8 mouse cellular contexts compared by ENCODE assay signal in genomic region chr7:27449256-27449862, GRCm38 (mm10). TPM values are rescaled to one million over a fixed set of nuclear protein-coding genes. Genes with fewer than 3 reads are reported as not detected.
DNase-seq lines count a peak whose midpoint lies in the region; ATAC-seq lines count a peak whose summit lies in the region.

No protein-coding gene starts in this region.

- peaks cover 27% of the 10 kb centered on the region for H3K27me3 ChIP-seq in liver, embryonic 11.5 days (replicated peaks; ENCODE audit: control insufficient read depth, insufficient read depth, low read length)

- H3K4me3 ChIP-seq in liver, embryonic 11.5 days (ENCODE audit: low read depth, low read length): peak overlapping the region; percentile 84

- H3K4me2 ChIP-seq in liver, embryonic 11.5 days: peak overlapping the region; percentile 89

- peak overlapping the region; percentile 94 for H3K27ac ChIP-seq in liver, embryonic 11.5 days (ENCODE audit: low read depth, low read length)

- no peaks in the 10 kb centered on the region for H3K9me3 ChIP-seq in liver, embryonic 11.5 days (ENCODE audit: control insufficient read depth, low read length)

- 42% methylated on average over 10 of the region's 10 CpGs for WGBS in liver, embryonic 11.5 days

- peaks cover 31% of the 10 kb centered on the region for H3K4me1 ChIP-seq in liver, embryonic 11.5 days (replicated peaks; ENCODE audit: control insufficient read depth, insufficient read depth, low read length)

- DNase-seq in A20 (ENCODE audit: low read depth, low spot score): peak; percentile 57
- peak; percentile 85 for DNase-seq in MN1 (ENCODE audit: low spot score)
- DNase-seq in cerebellum, adult 9-11 months: peak; percentile 73
- DNase-seq in heart, adult 11 months: peak; percentile 97
- peak; percentile 85 for DNase-seq in kidney, postnatal 10 days
- peak; percentile 48 for DNase-seq in liver, embryonic 11.5 days (ENCODE audit: low spot score)
- DNase-seq in retina, postnatal 1 day: peak; percentile 70
- DNase-seq in urinary bladder, postnatal 36 days (ENCODE audit: low spot score in 2 of 2): peak; percentile 48 to 73

- no peaks in the 10 kb centered on the region for H3K36me3 ChIP-seq in liver, embryonic 11.5 days (ENCODE audit: control insufficient read depth, insufficient read depth, low read length)

- no peak for ATAC-seq in liver, embryonic 11.5 days (replicated peaks; ENCODE audit: low FRiP score)

- peak overlapping the region; percentile 69 for H3K9ac ChIP-seq in liver, embryonic 11.5 days (ENCODE audit: low read depth, low read length)

RNA-seq across cellular contexts. Expression of gene Blvrb, which starts 1.6 kb away (rescaled TPM):
- 581 and 583 TPM in 2 replicates for polyA plus RNA-seq in liver, embryonic 11.5 days (2014; fragmentation: Nextera tagmentation; extraction: Ambion mirVana)

RNA-seq across cellular contexts. Expression of gene Sptbn4, which starts 1.9 kb away (rescaled TPM):
- polyA plus RNA-seq in liver, embryonic 11.5 days (2014; fragmentation: Nextera tagmentation; extraction: Ambion mirVana): 0.17 and 0.19 TPM in 2 replicates

RNA-seq across cellular contexts. Expression of gene Sertad3, which starts 24.2 kb away (rescaled TPM):
- 20.6 and 21.5 TPM in 2 replicates for polyA plus RNA-seq in liver, embryonic 11.5 days (2014; fragmentation: Nextera tagmentation; extraction: Ambion mirVana)

RNA-seq across cellular contexts. Expression of gene Sertad1, which starts 37.4 kb away (rescaled TPM):
- polyA plus RNA-seq in liver, embryonic 11.5 days (2014; fragmentation: Nextera tagmentation; extraction: Ambion mirVana): 23.0 and 24.3 TPM in 2 replicates

RNA-seq across cellular contexts. Expression of gene Prx, which starts 49.8 kb away (rescaled TPM):
- polyA plus RNA-seq in liver, embryonic 11.5 days (2014; fragmentation: Nextera tagmentation; extraction: Ambion mirVana): 0.80 and 0.84 TPM in 2 replicates
